Mouse (Mus musculus): ENCODE data around the gene Dpp4.

Gene Dpp4

GRCm38 (mm10) chr2:62412081-62412821 is at the start of gene Dpp4:
Dpp4 (minus strand) TSS chr2:62412231.
- DNase-seq (ENCODE audit: low spot score in 2 of 2), result no peak

GRCm38 (mm10) chr2:62460815-62461450 is 48.9 kb upstream of the Dpp4 start:
- DNase-seq (ENCODE audit: low spot score in 2 of 2), result no peak

GRCm38 (mm10) chr2:62460231-62460710 is 48.2 kb upstream of the Dpp4 start:
- DNase-seq (ENCODE audit: low spot score in 2 of 2), result peak in 1 of 2 experiments; percentile 20

- DNase-seq (ENCODE audit: low spot score in 2 of 2), result no peak
Observed at GRCm38 (mm10) chr2:62459241-62460174, 47.5 kb upstream of the Dpp4 start.

- no peak for DNase-seq (ENCODE audit: low spot score in 2 of 2)
Observed at GRCm38 (mm10) chr2:62458070-62458469, 46.0 kb upstream of the Dpp4 start.

GRCm38 (mm10) chr2:62454991-62455390 is 43.0 kb upstream of the Dpp4 start:
- peak in 1 of 2 experiments; percentile 24 for DNase-seq (ENCODE audit: low spot score in 2 of 2)

- peak; percentile 28 to 67 for DNase-seq (ENCODE audit: low spot score in 2 of 2)
Observed at GRCm38 (mm10) chr2:62454033-62454432, 42.0 kb upstream of the Dpp4 start.

- no peak for DNase-seq (ENCODE audit: low spot score in 2 of 2)
Observed at GRCm38 (mm10) chr2:62450364-62450763, 38.3 kb upstream of the Dpp4 start.

- DNase-seq (ENCODE audit: low spot score in 2 of 2), result no peak
Observed at GRCm38 (mm10) chr2:62449692-62450346, 37.8 kb upstream of the Dpp4 start.

- no peak for DNase-seq (ENCODE audit: low spot score in 2 of 2)
Observed at GRCm38 (mm10) chr2:62440802-62441544, 28.9 kb upstream of the Dpp4 start.

- DNase-seq (ENCODE audit: low spot score in 2 of 2), result no peak
Observed at GRCm38 (mm10) chr2:62440083-62440482, 28.1 kb upstream of the Dpp4 start.

GRCm38 (mm10) chr2:62431245-62431795 is 19.3 kb upstream of the Dpp4 start:
- no peak for DNase-seq (ENCODE audit: low spot score in 2 of 2)

- no peak for DNase-seq (ENCODE audit: low spot score in 2 of 2)
Observed at GRCm38 (mm10) chr2:62425941-62426340, 13.9 kb upstream of the Dpp4 start.

GRCm38 (mm10) chr2:62423343-62423776 is 11.3 kb upstream of the Dpp4 start:
- DNase-seq (ENCODE audit: low spot score in 2 of 2), result no peak

- no peak for DNase-seq (ENCODE audit: low spot score in 2 of 2)
Observed at GRCm38 (mm10) chr2:62422515-62423342, 10.7 kb upstream of the Dpp4 start.

- no peak for DNase-seq (ENCODE audit: low spot score in 2 of 2)
Observed at GRCm38 (mm10) chr2:62421229-62421628, 9.2 kb upstream of the Dpp4 start.

GRCm38 (mm10) chr2:62420045-62420444 is 8.0 kb upstream of the Dpp4 start:
- DNase-seq (ENCODE audit: low spot score in 2 of 2), result no peak

- no peak for DNase-seq (ENCODE audit: low spot score in 2 of 2)
Observed at GRCm38 (mm10) chr2:62417233-62417632, 5.2 kb upstream of the Dpp4 start.

Measured in right cerebral cortex, postnatal 36 days (tissue).